Mouse (Mus musculus) heart, embryonic 15.5 days (tissue): Measurements from ENCODE around the gene Gm20716. TPM values are rescaled to one million over a fixed set of nuclear protein-coding genes. Genes with fewer than 3 reads are reported as not detected.

ENCODE experiments used
- ATAC-seq: fragments of 200-750 bp; cut with Nextera tagmentation; replicated peaks from 2 replicates; pipeline ENCODE4 v1.8.0; 2017; ENCODE audit warnings: low read depth, moderate TSS enrichment; ENCODE audit not compliant: insufficient number of reproducible peaks, insufficient read depth, low FRiP score
- H3K27ac ChIP-seq: fragments of 300-500 bp; sonication (generic); 2 replicates; pipeline ENCODE4 v1.5.1; 2015; ENCODE audit warnings: mild to moderate bottlenecking, inconsistent platforms
- H3K27me3 ChIP-seq: fragments of 300-500 bp; sonication (generic); 2 replicates; pipeline ENCODE4 v1.6.1; 2015; ENCODE audit warnings: inconsistent platforms
- H3K36me3 ChIP-seq: fragments of 300-500 bp; sonication (generic); 2 replicates; pipeline ENCODE4 v1.6.1; 2015; ENCODE audit warnings: mild to moderate bottlenecking, inconsistent platforms
- H3K4me1 ChIP-seq: fragments of 300-500 bp; sonication (generic); replicated peaks from 2 replicates; pipeline ENCODE4 v1.6.1; 2015; ENCODE audit warnings: inconsistent platforms
- H3K4me2 ChIP-seq: fragments of 300-500 bp; sonication (generic); 2 replicates; pipeline ENCODE4 v1.6.1; 2015; ENCODE audit warnings: inconsistent platforms, mild to moderate bottlenecking, moderate library complexity
- H3K4me3 ChIP-seq: fragments of 300-500 bp; sonication (generic); 2 replicates; pipeline ENCODE4 v1.5.1; 2015; ENCODE audit warnings: mild to moderate bottlenecking, inconsistent platforms
- H3K9ac ChIP-seq: fragments of 300-500 bp; sonication (generic); 2 replicates; pipeline ENCODE4 v1.6.1; 2015; ENCODE audit warnings: mild to moderate bottlenecking, inconsistent platforms
- H3K9me3 ChIP-seq: fragments of 300-500 bp; sonication (generic); replicated peaks from 2 replicates; pipeline ENCODE4 v1.6.1; 2016; ENCODE audit warnings: inconsistent platforms
- WGBS: fragments of 180-500 bp; shearing (Covaris S2); methylation state at CpG from one replicate; pipeline ENCODE4 v1.1.7; 2015; ENCODE audit warnings: mixed read lengths; 5-methylcytosine and 5-hydroxymethylcytosine counted together
- polyA plus RNA-seq: library from polyadenylated mRNA; unstranded; fragments of >200 nt; fragmentation: Nextera tagmentation; extraction: Ambion mirVana; gene quantifications from 2 replicates; pipeline ENCODE4 v1.2.1, GENCODE M21; 2015

Gm20716 gene
- polyA plus RNA-seq, 1 experiment from 2014 or later: 10.9 TPM

DNA sequence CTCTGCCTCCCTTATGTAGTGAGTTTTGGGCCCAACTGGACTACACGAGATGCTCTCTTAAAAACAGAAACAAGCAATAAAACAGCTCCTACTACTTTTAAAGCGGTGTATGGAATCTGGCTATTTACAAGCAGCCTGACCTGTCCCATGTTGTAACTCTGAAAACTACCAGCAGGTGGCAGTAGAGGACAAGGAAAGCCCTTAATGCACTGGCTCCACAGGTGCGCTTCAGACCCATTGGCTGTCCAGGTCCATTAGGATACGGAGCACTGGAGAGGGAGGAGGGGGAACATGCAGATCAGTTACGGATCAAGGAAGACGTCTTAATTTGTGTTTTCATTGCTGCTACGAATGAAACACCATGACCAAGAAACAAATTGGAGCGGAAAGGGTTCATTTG lies 20.1 kb upstream of the Gm20716 start:
- Histone ChIP-seq H3K4me1 (no peaks in the 10 kb centered on the region), H3K36me3 (no peaks in the 10 kb centered on the region), H3K9ac (no peak overlapping the region), H3K27ac (no peak overlapping the region), H3K4me3 (no peak overlapping the region), H3K4me2 (no peak overlapping the region), H3K9me3 (no peaks in the 10 kb centered on the region), H3K27me3 (peaks cover 52% of the 10 kb centered on the region)
- WGBS: 20% methylated on average over 8 of the region's 8 CpGs
- no peak for ATAC-seq

DNA sequence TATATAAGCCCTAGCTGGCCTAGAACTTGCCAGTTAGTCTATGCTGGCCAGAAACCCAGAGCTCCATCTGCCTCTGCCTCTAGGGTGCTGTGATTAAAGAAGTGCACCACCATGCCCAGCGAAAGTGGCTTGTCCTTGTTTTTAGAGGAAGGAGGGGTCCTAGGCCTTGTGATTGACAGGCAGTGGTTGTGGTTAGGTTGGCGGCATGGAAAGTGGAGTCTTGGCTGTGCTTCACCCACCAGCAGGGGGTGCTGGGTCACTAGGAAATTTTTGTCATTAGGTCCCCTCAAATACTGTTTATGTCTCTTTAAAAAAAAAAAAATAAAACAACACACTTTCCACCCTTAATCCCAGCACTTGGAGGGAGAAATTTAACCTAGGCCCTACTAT lies 18.7 kb upstream of the Gm20716 start:
- Histone ChIP-seq H3K9ac (no peak overlapping the region), H3K4me1 (no peaks in the 10 kb centered on the region), H3K36me3 (no peaks in the 10 kb centered on the region), H3K27ac (no peak overlapping the region), H3K9me3 (no peaks in the 10 kb centered on the region), H3K4me2 (no peak overlapping the region), H3K27me3 (peaks cover 54% of the 10 kb centered on the region), H3K4me3 (no peak overlapping the region)
- WGBS: 21% methylated on average over 2 of the region's 2 CpGs
- no peak for ATAC-seq

DNA sequence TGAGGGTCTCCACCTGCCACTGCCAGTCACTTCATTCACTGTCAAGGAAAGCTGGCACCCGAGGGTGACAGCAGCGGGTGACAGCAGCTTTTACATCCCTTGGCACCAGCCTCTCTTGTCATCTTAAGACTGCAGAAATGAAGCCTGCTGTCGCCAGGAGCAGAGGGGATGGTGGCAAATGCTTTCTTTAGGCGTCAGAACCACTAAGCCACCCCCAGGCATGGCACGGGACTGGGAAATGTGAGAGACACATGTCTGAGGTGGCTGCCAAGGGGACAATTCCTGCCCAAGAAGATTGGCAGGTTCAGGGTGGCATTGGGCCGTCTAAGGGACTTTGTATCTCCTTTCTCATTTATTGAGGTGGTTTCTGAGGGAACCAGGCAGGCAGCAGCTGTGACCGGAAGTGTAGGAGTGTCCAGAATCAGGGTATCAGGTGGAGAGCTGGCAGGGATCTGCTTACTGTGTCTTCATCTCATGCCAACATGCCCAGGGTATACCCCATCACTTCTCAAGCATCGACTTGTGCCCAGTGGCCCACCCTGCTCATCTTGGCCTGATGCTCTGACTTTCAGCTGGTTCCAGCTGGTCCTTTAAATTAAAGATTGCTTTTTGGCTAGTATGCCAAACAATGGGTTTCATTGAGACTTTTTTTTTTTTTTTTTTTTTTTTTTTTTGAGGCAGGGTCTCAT lies 18.1 kb upstream of the Gm20716 start:
- WGBS: 69% methylated on average over 8 of the region's 8 CpGs
- Histone ChIP-seq H3K4me1 (no peaks in the 10 kb centered on the region), H3K4me2 (no peak overlapping the region), H3K9me3 (no peaks in the 10 kb centered on the region), H3K27ac (no peak overlapping the region), H3K36me3 (no peaks in the 10 kb centered on the region), H3K4me3 (no peak overlapping the region), H3K27me3 (peaks cover 51% of the 10 kb centered on the region), H3K9ac (no peak overlapping the region)
- ATAC-seq: no peak

DNA sequence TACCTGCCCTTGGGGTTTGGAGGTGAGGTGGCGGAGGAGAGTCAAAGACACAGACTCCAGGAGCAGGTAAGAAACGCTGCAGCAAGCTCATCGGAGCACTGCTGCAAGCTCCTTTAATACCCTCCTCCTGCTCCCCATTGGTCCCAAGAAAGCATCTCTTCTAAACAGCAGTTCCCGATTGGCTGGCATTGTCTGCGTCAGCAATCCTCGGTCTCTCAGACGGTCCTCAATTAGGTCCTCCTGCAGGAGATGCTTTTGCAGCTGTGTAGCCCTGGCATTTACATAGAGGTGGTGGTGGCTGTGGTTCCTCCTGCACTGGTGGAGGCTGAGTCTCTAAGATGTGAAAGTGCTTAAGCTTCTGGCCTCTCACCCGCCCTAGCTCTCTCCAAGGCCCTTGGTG lies 15.4 kb upstream of the Gm20716 start:
- WGBS: 34% methylated on average over 8 of the region's 8 CpGs
- ATAC-seq: no peak
- Histone ChIP-seq H3K4me3 (no peak overlapping the region), H3K4me2 (no peak overlapping the region), H3K27ac (no peak overlapping the region), H3K36me3 (no peaks in the 10 kb centered on the region), H3K9me3 (no peaks in the 10 kb centered on the region), H3K4me1 (no peaks in the 10 kb centered on the region), H3K27me3 (peaks cover 28% of the 10 kb centered on the region), H3K9ac (no peak overlapping the region)

DNA sequence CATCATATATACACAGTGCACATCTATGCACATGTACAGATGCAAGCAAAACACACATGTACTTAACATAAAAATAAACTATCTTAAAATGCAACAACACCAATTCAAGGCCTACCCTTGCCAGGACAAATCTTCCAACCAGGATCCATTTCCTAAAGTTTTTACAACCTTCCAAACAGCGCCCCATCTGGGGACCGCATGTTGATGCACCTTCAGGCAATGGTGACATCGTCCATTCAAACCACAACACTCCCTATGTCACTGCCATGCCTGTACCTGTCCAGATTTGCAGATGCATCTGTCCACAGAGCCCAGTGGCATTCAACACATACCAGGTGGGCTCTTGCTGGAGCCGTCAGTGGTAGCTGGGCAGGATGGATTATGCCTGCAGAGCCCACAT lies 13.1 kb upstream of the Gm20716 start:
- Histone ChIP-seq H3K4me3 (no peak overlapping the region), H3K9me3 (no peaks in the 10 kb centered on the region), H3K4me2 (no peak overlapping the region), H3K27me3 (peaks cover 27% of the 10 kb centered on the region), H3K9ac (no peak overlapping the region), H3K27ac (no peak overlapping the region), H3K36me3 (no peaks in the 10 kb centered on the region), H3K4me1 (no peaks in the 10 kb centered on the region)
- no peak for ATAC-seq
- WGBS: 66% methylated on average over 4 of the region's 4 CpGs

DNA sequence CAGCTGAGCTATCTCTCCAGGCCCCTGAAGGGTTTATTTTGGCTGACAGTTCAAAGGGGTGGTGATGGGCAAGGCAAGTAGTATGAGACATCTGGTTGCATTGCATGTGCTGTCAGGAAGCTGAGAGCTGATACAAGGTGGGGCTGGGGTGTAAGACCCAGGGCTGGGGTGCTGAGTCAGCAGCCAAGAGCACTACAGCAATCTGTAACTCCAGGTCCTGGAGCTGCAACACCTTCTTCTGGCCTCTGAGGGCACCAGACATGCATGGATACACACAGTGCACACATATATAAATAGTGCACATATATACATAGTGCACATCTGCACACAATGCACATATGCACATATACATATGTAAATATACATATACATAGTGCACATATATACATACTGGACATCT lies 12.7 kb upstream of the Gm20716 start:
- H3K4me3 ChIP-seq: no peak overlapping the region
- no peak overlapping the region for H3K4me2 ChIP-seq
- no peaks in the 10 kb centered on the region for H3K9me3 ChIP-seq
- H3K36me3 ChIP-seq: no peaks in the 10 kb centered on the region
- H3K4me1 ChIP-seq: no peaks in the 10 kb centered on the region
- H3K27ac ChIP-seq: no peak overlapping the region
- peaks cover 28% of the 10 kb centered on the region for H3K27me3 ChIP-seq
- no peak overlapping the region for H3K9ac ChIP-seq
- ATAC-seq: no peak

DNA sequence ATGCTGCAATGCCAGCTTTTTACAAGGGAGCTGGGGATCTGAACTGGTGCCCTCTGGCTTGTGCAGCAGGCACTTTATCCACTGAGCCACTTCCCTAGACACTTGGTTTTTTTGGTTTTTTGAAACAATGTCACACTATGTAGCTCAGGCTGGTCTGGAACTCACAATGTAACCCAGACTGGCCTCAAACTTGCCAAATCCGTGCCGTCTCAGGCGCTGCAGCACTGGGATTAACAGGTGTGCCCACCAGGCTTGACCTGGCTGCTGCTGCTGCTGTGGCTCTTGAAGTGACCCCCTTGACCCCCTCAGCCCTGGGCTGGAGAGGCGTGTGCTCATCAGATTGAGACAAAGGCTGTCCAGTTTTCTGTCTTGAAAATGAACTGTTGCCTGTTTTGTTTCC lies 8.2 kb upstream of the Gm20716 start:
- Histone ChIP-seq H3K4me2 (no peak overlapping the region), H3K9ac (no peak overlapping the region), H3K36me3 (no peaks in the 10 kb centered on the region; the same call in 1 of the 2 replicates), H3K9me3 (no peaks in the 10 kb centered on the region), H3K4me1 (no peaks in the 10 kb centered on the region), H3K4me3 (no peak overlapping the region), H3K27me3 (peaks cover 5% of the 10 kb centered on the region; the same call in 1 of the 2 replicates), H3K27ac (no peak overlapping the region)
- ATAC-seq: no peak
- 89% methylated on average over 4 of the region's 4 CpGs for WGBS

DNA sequence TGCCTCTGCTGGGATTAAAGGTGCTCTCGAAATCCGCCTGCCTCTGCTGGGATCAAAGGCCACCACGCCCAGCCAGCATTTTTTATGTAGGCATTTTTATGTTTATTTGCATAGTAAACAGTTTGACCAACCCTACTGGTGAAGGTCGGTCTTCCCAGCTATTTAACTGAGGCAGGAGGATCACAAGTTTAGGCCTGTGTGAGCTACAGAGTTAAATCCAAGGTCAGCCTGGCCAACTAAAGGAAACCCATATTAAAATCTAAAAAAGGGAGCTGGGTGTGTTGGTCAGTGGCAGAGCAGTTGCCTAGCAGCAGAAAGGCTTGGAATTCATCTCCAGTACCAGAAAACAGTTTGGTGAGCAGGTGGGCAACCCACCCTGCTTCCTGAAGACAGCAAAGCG lies 3.1 kb upstream of the Gm20716 start:
- Histone ChIP-seq H3K4me3 (no peak overlapping the region), H3K9ac (no peak overlapping the region), H3K4me2 (no peak overlapping the region), H3K27ac (no peak overlapping the region), H3K36me3 (no peaks in the 10 kb centered on the region; the same call in 1 of the 2 replicates), H3K4me1 (peaks cover 30% of the 10 kb centered on the region), H3K27me3 (0 out of 2 replicates have a peak, but pooled peaks cover under 1% of the 10 kb centered on the region), H3K9me3 (no peaks in the 10 kb centered on the region)
- WGBS: 91% methylated on average over 5 of the region's 5 CpGs
- no peak for ATAC-seq

DNA sequence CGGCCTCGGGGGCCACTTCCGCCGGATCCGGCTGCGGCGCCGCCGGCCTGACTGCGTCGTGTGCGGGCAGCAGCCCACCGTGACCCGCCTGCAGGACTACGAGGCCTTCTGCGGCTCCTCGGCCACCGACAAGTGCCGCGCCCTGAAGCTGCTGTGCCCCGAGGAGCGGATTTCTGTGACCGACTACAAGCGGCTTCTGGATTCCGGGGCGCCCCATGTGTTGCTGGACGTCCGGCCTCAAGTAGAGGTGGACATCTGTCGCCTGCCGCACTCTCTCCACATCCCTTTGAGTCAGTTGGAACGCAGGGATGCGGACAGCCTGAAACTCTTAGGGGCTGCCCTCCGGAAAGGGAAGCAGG lies 1.3 kb upstream of the Gm20716 start:
- H3K9ac ChIP-seq: peak overlapping the region; percentile 96
- H3K9me3 ChIP-seq: no peaks in the 10 kb centered on the region
- H3K36me3 ChIP-seq: peaks cover 4% of the 10 kb centered on the region; the same call in 1 of the 2 replicates
- WGBS: 50% methylated on average over 33 of the region's 33 CpGs
- no peak overlapping the region for H3K27ac ChIP-seq
- H3K4me3 ChIP-seq: peak overlapping the region; percentile 98
- no peak for ATAC-seq
- H3K27me3 ChIP-seq: no peaks in the 10 kb centered on the region
- peak overlapping the region; percentile 98 for H3K4me2 ChIP-seq
- peaks cover 33% of the 10 kb centered on the region for H3K4me1 ChIP-seq

DNA sequence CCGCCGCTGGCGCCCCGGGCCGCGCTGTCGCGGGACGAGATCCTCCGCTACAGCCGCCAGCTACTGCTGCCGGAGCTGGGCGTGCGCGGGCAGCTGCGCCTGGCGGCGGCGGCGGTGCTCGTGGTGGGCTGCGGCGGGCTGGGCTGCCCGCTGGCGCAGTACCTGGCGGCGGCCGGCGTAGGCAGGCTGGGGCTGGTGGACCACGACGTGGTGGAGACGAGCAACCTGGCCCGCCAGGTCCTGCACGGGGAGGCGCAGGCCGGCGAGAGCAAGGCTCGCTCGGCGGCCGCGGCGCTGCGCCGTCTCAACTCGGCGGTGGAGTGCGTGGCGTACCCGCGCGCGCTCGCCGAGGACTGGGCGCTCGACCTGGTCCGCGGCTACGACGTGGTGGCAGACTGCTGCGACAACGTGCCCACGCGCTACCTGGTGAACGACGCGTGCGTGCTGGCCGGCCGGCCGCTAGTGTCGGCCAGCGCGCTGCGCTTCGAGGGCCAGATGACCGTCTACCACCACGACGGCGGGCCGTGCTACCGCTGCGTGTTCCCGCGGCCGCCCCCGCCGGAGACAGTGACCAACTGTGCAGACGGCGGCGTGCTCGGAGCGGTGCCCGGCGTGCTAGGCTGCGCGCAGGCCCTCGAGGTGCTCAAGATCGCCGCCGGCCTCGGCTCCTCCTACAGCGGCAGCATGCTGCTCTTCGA lies 758 bp upstream of the Gm20716 start:
- H3K9me3 ChIP-seq: no peaks in the 10 kb centered on the region
- peak overlapping the region; percentile 98 for H3K4me3 ChIP-seq
- H3K27ac ChIP-seq: peak overlapping the region; percentile 95
- peaks cover 9% of the 10 kb centered on the region for H3K36me3 ChIP-seq
- ATAC-seq: peak; percentile 61
- peak overlapping the region; percentile 96 for H3K9ac ChIP-seq
- H3K4me2 ChIP-seq: peak overlapping the region; percentile 98
- no peaks in the 10 kb centered on the region for H3K27me3 ChIP-seq
- peaks cover 33% of the 10 kb centered on the region for H3K4me1 ChIP-seq
- 1% methylated on average over 105 of the region's 105 CpGs for WGBS

DNA sequence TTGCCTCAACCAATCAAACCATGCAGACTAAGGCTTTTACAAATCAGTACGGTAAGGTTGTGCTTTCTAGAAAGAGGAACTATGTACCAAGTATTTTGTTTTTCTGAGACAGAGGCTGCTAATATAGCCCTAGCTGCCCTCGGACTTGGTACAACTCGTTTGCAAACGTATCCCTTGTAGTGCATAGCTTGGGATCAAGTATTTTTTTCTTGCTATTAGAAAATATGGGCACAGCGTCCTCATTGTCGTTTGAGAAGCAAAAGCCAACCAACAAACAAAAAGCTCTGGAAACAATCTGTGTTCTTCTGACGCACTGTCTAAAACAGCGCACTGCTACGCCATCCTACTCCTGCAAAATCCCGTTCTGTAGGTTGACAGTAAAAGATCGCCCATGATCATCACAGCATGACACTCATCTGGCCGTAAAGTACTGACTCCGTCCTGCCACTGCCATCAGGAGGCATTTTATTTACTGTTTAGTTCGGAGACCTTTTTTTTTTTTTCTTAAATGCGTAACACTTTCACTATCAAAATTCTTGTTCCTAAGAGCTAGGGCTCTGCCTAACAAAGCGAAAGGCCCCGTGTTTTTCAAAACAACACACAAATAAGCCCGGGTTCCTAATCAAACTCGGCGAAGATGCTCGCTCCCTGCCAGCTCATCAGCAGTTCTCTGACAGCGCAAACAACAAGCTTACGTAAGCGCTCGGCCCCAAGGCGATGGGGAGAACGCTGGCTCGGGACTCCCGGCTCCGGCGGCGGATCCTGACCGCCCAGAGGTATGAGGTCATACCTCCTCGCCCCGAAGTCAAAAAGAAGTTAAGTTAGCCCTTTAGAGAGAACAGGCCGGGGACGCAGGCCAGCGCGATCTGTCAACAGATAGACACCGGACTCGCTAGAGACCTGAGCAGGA lies 793 bp downstream of the Gm20716 start:
- peaks cover 25% of the 10 kb centered on the region for H3K36me3 ChIP-seq

More for the DNA sequence above, 793 bp downstream of the Gm20716 start:
- Histone ChIP-seq H3K9me3 (no peaks in the 10 kb centered on the region), H3K27ac (peak overlapping the region; percentile 95), H3K27me3 (no peaks in the 10 kb centered on the region), H3K4me3 (peak overlapping the region; percentile 98), H3K4me1 (peaks cover 33% of the 10 kb centered on the region), H3K4me2 (peak overlapping the region; percentile 98), H3K9ac (peak overlapping the region; percentile 96)
- 16% methylated on average over 41 of the region's 41 CpGs for WGBS
- no peak for ATAC-seq
